Mouse (Mus musculus) limb, embryonic 12.5 days (tissue): Measurements from ENCODE around the gene Pink1. TPM values are rescaled to one million over a fixed set of nuclear protein-coding genes. Genes with fewer than 3 reads are reported as not detected.

ENCODE experiments used
- ATAC-seq: fragments of 200-750 bp; cut with Nextera tagmentation; 2 replicates; pipeline ENCODE4 v1.8.0; 2017; ENCODE audit warnings: low read depth, moderate TSS enrichment; ENCODE audit not compliant: insufficient number of reproducible peaks, insufficient read depth, low FRiP score, low TSS enrichment
- H3K27ac ChIP-seq: fragments of 300-500 bp; sonication (generic); 2 replicates; pipeline ENCODE4 v1.5.1; 2016; ENCODE audit warnings: mild to moderate bottlenecking, moderate library complexity
- H3K27me3 ChIP-seq: fragments of 300-500 bp; sonication (generic); 2 replicates; pipeline ENCODE4 v1.6.1; 2016; ENCODE audit warnings: mild to moderate bottlenecking, moderate library complexity
- H3K36me3 ChIP-seq: fragments of 300-500 bp; sonication (generic); 2 replicates; pipeline ENCODE4 v1.6.1; 2016; ENCODE audit warnings: mild to moderate bottlenecking, moderate library complexity
- H3K4me1 ChIP-seq: fragments of 300-500 bp; sonication (generic); replicated peaks from 2 replicates; pipeline ENCODE4 v1.6.1; 2016
- H3K4me2 ChIP-seq: fragments of 300-500 bp; sonication (generic); 2 replicates; pipeline ENCODE4 v1.6.1; 2016; ENCODE audit warnings: mild to moderate bottlenecking, moderate library complexity
- H3K4me3 ChIP-seq: fragments of 300-500 bp; sonication (generic); replicated peaks from 2 replicates; pipeline ENCODE4 v1.5.1; 2016; ENCODE audit warnings: mild to moderate bottlenecking
- H3K9ac ChIP-seq: fragments of 300-500 bp; sonication (generic); replicated peaks from 2 replicates; pipeline ENCODE4 v1.6.1; 2016; ENCODE audit warnings: mild to moderate bottlenecking, moderate library complexity
- H3K9me3 ChIP-seq: fragments of 300-500 bp; sonication (generic); 2 replicates; pipeline ENCODE4 v1.6.1; 2016; ENCODE audit warnings: mild to moderate bottlenecking, moderate library complexity
- WGBS: fragments of 180-500 bp; shearing (Covaris S2); methylation state at CpG from one replicate; pipeline ENCODE4 v1.1.7; 2016; 5-methylcytosine and 5-hydroxymethylcytosine counted together
- microRNA-seq: library from miRNA; unstranded; fragments of <30 nt; microRNA quantifications from one replicate; pipeline ENCODE4, GENCODE M21; 2017
- polyA plus RNA-seq: library from polyadenylated mRNA; unstranded; fragments of >200 nt; fragmentation: Nextera tagmentation; extraction: Ambion mirVana; gene quantifications from 2 replicates; pipeline ENCODE4 v1.2.1, GENCODE M21; 2016

Pink1 gene
- polyA plus RNA-seq, 1 experiment from 2014 or later, result 57.4 TPM

DNA sequence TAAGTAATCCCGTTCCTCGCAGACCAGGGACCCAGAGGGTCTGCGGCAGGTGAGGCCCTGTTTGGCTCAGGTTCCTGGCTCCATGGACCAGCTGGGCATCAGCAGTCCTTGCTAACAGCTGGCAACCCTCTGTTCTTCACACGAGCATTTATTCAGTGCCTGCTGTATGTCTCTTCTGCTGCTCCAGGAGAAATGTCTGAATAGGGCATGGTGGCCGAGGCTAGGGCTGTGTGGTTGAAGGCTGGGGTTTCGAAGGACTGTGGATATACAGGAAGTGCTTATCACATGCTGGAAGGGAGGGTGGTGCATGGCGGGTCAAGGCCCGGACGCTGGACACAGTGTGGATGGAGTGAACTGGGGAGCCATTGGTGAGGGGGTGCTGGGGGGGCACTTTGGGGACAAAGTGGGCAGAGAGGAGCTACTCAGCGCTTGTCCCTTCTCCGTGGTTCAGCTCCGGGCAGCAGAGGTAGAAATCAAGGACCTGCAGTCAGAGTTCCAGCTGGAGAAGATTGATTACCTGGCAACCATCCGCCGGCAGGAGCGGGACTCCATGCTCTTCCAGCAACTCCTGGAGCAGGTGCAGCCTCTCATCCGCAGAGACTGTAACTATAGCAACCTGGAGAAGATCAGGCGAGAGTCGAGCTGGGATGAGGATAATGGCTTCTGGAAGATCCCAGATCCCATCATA, 32.7 kb downstream of the Pink1 start:
- Histone ChIP-seq H3K36me3 (no peaks in the 10 kb centered on the region), H3K9me3 (no peaks in the 10 kb centered on the region), H3K27ac (no peak overlapping the region), H3K9ac (no peak overlapping the region), H3K4me1 (no peaks in the 10 kb centered on the region), H3K4me3 (no peak overlapping the region), H3K4me2 (no peak overlapping the region), H3K27me3 (peaks cover 4% of the 10 kb centered on the region; the same call in 1 of the 2 replicates)
- WGBS, result 80% methylated on average over 18 of the region's 18 CpGs
- no peak for ATAC-seq

DNA sequence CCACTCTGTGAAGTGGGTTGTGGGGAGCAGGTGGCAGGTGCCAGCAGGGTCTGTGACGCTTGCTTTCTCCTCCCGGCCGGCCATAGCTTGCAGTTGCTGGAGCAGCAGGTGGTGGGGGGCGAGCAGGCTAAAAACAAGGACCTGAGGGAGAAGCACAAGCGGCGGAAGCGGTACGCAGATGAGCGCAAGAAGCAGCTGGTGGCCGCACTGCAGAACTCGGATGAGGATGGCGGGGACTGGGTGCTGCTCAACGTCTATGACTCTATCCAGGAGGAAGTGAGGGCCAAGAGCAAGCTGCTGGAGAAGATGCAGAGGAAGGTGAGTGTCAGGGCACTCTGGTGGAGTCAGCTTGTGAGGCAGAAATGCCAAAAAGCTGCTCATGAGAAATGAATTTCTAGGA, 34.1 kb downstream of the Pink1 start:
- no peaks in the 10 kb centered on the region for H3K36me3 ChIP-seq
- H3K4me1 ChIP-seq, result no peaks in the 10 kb centered on the region
- ATAC-seq, result no peak
- no peak overlapping the region for H3K4me3 ChIP-seq
- H3K4me2 ChIP-seq, result no peak overlapping the region
- 88% methylated on average over 13 of the region's 13 CpGs for WGBS
- no peak overlapping the region for H3K9ac ChIP-seq
- H3K9me3 ChIP-seq, result no peaks in the 10 kb centered on the region
- peaks cover 4% of the 10 kb centered on the region; the same call in 1 of the 2 replicates for H3K27me3 ChIP-seq
- H3K27ac ChIP-seq, result no peak overlapping the region

DNA sequence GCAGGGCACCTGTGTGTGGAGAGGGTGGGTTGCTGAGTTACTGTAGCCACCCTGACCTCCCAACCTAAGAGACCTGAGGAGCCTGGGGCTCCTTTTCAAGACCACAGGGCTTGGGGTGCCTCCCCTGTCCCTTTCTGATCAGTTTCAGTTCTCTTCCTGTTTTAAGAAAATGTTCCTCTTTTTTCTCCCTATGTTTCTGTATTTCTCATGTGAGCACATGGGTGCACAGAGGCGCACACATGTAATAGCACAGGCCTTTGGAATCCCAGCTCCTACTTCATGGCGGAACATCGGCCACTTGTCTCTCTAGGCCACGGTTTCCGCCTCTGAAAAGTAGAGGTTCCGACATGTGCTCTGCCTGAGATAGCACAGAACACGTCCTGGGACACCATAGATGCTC, 37.4 kb downstream of the Pink1 start:
- H3K4me2 ChIP-seq, result no peak overlapping the region
- 86% methylated on average over 7 of the region's 7 CpGs for WGBS
- no peak for ATAC-seq
- H3K36me3 ChIP-seq, result no peaks in the 10 kb centered on the region
- no peak overlapping the region for H3K27ac ChIP-seq
- no peaks in the 10 kb centered on the region for H3K4me1 ChIP-seq
- no peak overlapping the region for H3K4me3 ChIP-seq
- H3K27me3 ChIP-seq, result peaks cover 4% of the 10 kb centered on the region; the same call in 1 of the 2 replicates
- no peaks in the 10 kb centered on the region for H3K9me3 ChIP-seq
- H3K9ac ChIP-seq, result no peak overlapping the region

DNA sequence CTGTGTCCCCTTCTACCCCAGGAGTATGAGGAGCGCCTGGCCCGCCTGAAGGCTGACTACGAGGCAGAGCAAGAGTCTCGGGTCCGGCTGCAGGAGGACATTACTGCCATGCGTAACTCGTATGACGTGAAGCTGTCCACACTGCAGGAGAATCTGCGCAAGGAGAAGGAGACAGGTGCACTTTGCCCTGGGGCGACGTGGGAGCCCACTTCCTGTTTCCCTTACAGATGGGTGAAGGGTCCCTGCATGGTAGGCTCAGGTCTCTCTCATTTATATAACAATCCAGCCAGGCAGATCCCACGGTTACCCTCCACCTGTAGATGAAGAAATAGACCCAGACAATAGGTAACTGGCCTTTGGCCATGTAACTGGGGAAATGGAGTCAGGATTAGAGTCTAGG, 39.7 kb downstream of the Pink1 start:
- Histone ChIP-seq H3K27me3 (no peaks in the 10 kb centered on the region), H3K9me3 (no peaks in the 10 kb centered on the region), H3K9ac (no peak overlapping the region), H3K36me3 (no peaks in the 10 kb centered on the region), H3K4me1 (no peaks in the 10 kb centered on the region), H3K4me3 (no peak overlapping the region), H3K4me2 (no peak overlapping the region), H3K27ac (no peak overlapping the region)
- no peak for ATAC-seq
- 84% methylated on average over 12 of the region's 12 CpGs for WGBS

DNA sequence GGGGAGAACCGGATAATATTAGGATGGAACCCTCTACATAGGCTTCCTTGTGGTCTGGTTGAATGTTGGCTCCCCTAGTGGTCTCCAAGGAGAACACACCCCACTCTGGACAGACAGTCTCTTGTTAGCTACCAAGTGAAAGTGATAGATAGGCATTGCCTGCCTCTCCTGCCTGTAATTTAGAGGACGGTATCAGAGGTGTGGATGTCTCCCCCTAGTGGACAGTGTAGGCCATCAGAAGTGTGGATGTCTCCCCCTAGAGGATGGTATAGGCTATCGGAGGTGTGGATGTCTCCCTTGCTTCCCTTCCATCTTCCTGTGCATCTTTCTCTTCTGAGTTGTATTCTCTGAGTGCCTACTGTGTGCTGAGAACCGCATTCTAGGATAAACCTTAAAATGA, 43.3 kb downstream of the Pink1 start:
- no peaks in the 10 kb centered on the region for H3K36me3 ChIP-seq
- WGBS, result 28% methylated on average over 4 of the region's 4 CpGs
- no peak for ATAC-seq
- H3K9me3 ChIP-seq, result no peaks in the 10 kb centered on the region
- no peak overlapping the region for H3K4me2 ChIP-seq
- H3K9ac ChIP-seq, result no peak overlapping the region
- H3K27me3 ChIP-seq, result no peaks in the 10 kb centered on the region; the same call in 1 of the 2 replicates
- no peaks in the 10 kb centered on the region for H3K4me1 ChIP-seq
- no peak overlapping the region for H3K27ac ChIP-seq
- H3K4me3 ChIP-seq, result no peak overlapping the region

DNA sequence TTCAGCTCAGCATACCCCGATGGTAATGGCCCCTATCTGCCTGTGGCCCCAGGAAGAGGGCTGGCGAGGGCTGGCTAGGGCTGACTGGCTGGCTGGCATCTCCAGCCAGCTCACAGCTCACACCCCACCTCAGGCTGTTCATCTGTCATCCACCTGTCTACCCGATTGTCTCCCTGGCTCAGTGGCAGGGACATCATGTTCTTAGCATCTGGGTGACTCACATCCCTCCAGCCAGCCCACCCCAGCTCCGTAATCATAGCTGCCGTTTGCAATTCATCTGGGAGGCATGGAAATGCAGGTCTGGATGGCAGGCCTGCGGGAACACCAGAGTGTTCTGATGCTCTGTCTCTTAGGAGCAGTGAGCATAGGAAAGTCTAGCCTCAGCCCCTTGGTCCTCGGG, 47.8 kb downstream of the Pink1 start:
- no peaks in the 10 kb centered on the region for H3K9me3 ChIP-seq
- ATAC-seq, result no peak
- 66% methylated on average over 7 of the region's 7 CpGs for WGBS

DNA sequence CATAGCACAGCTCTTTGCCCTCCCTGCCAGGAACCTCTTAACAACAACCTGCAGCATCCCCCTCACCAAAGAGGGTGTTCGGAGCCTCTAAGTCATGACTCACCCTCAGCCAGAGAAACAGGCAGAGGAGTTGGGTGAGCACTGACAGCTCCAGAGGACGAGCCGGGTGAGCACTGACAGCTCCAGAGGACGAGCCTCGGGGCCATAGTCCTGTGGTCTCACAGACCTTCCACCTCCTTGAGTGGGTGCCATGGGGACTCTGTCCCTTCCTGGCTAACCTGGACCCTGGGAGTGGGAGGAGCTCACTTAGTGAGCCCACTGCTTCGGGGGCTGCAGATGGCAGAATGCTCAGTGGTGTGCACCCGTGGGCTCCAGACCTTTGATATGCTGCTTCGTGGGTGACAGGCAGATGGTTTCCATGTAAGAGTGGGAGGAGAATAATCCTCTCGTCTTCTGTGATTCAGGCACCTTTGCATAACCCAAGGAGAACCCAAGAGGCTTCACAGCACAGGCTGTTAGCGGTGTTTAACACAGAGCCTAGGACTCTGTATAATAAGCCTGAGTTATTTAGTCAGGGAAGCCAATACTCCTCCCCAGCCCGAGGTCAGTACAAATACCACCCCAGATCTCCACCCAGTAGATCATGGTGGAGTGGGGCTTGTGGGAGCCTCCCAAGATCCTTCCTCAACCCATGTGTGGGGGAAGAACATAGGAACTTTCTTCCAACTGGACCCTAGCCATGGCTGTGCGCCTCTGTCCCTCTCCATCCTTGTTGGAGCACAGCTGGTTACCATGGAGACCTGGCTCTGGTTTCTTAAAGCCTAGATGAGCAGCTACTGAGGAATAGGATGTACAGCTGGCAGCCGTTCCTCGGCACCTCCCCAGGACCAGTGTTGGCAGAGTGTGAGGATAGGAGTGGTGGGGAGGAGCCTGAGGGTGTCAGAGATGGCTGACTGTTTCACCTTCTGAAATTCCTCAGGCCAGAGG, 53.8 kb downstream of the Pink1 start:
- Histone ChIP-seq H3K9ac (no peak overlapping the region), H3K27ac (no peak overlapping the region), H3K27me3 (peaks cover 12% of the 10 kb centered on the region), H3K9me3 (no peaks in the 10 kb centered on the region), H3K4me1 (no peaks in the 10 kb centered on the region), H3K4me2 (no peak overlapping the region), H3K36me3 (no peaks in the 10 kb centered on the region), H3K4me3 (no peak overlapping the region)
- 68% methylated on average over 14 of the region's 14 CpGs for WGBS
- no peak for ATAC-seq

More for the DNA sequence above, 47.8 kb downstream of the Pink1 start:
- Histone ChIP-seq H3K36me3 (no peaks in the 10 kb centered on the region), H3K4me3 (no peak overlapping the region), H3K4me1 (no peaks in the 10 kb centered on the region), H3K9ac (no peak overlapping the region), H3K4me2 (no peak overlapping the region), H3K27me3 (peaks cover 3% of the 10 kb centered on the region; the same call in 1 of the 2 replicates), H3K27ac (no peak overlapping the region)

DNA sequence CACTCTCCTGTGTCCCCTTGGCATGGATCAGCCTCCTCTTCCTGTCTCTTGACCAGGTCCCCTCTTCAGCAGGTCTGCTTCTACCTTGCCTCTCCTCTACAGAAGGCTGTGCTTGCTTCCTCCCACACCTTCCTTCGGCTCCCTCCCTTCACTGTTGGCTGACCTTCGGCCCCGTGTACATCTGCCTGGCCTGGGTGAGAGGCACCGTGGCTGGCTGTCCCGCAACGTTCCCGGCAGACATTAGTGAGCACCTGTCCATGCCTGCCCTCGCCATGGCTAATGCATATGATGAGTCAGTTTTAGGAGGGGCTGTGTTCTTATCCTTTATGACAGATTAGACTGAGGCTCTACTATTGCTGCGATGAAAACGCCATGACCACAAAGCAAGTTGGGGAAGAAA, 58.2 kb downstream of the Pink1 start:
- no peak overlapping the region for H3K4me3 ChIP-seq
- no peak overlapping the region for H3K9ac ChIP-seq
- no peak overlapping the region for H3K27ac ChIP-seq
- H3K4me1 ChIP-seq, result 0 out of 2 replicates have a peak, but pooled peaks cover 3% of the 10 kb centered on the region
- WGBS, result 85% methylated on average over 10 of the region's 10 CpGs
- H3K9me3 ChIP-seq, result no peaks in the 10 kb centered on the region
- no peak overlapping the region for H3K4me2 ChIP-seq
- H3K27me3 ChIP-seq, result peaks cover 33% of the 10 kb centered on the region
- no peaks in the 10 kb centered on the region for H3K36me3 ChIP-seq
- ATAC-seq, result no peak

Small RNA genes within 50 kb of the gene (microRNA-seq; reads per million reads assigned to microRNA genes)
- gene Gm27646 (not detected), gene Mir7019 (1.6 reads per million)

Other genes starting within 250 kb of the Pink1 start
- gene Hp1bp3, start 110.0 kb downstream of the Pink1 start, polyA plus RNA-seq, result 193 and 207 TPM in 2 replicates
- gene Sh2d5, start 75.9 kb downstream of the Pink1 start, polyA plus RNA-seq, result 0.87 and 1.9 TPM in 2 replicates
- gene Kif17, start 75.9 kb downstream of the Pink1 start, polyA plus RNA-seq, result 1.0 and 1.3 TPM in 2 replicates
- gene Ddost, start 21.6 kb downstream of the Pink1 start, polyA plus RNA-seq, result 289 and 299 TPM in 2 replicates
- 4.0 and 4.2 TPM in 2 replicates for gene Cda, start 41.7 kb upstream of the Pink1 start, polyA plus RNA-seq
- gene Fam43b, start 70.2 kb upstream of the Pink1 start, polyA plus RNA-seq, result not detected in 2 replicates
- gene Mul1, start 108.4 kb upstream of the Pink1 start, polyA plus RNA-seq, result 15.4 and 20.8 TPM in 2 replicates
- gene Camk2n1, start 128.0 kb upstream of the Pink1 start, polyA plus RNA-seq, result 1.2 and 1.6 TPM in 2 replicates